Mouse (Mus musculus) bone marrow macrophage, adult 2 months (primary cell): ENCODE results near the gene Bivm.

Experiments
- CTCF ChIP-seq: IDR thresholded peaks from 2 replicates; pipeline ENCODE4 v1.5.1; 2012; ENCODE audit warnings: low read depth, mild to moderate bottlenecking, low read length, moderate library complexity
- POLR2A ChIP-seq: IDR thresholded peaks from 2 replicates; pipeline ENCODE4 v1.6.1; 2012; ENCODE audit warnings: mild to moderate bottlenecking, low read depth, low read length, borderline replicate concordance

GRCm38 (mm10) chr1:44172656-44173055 is 53.9 kb downstream of the Bivm start:
- no peak for TF ChIP-seq CTCF
- TF ChIP-seq POLR2A, result no peak
